Mouse (Mus musculus) ES-Bruce4 (cell line): ENCODE data around the gene Tor1b.

Experiments
- CTCF ChIP-seq: IDR thresholded peaks from one replicate; pipeline ENCODE4 v1.8.1; 2011; ENCODE audit warnings: low read depth, low read length
- POLR2A ChIP-seq: IDR thresholded peaks from one replicate; pipeline ENCODE4 v1.8.1; 2011; ENCODE audit warnings: low read length; ENCODE audit not compliant: insufficient read depth

- TF ChIP-seq POLR2A (no peak), CTCF (no peak)
Observed at GRCm38 (mm10) chr2:31006434-31006833, 53.7 kb downstream of the Tor1b start.
